Mouse (Mus musculus): Measurements from ENCODE around the gene Pigz. TPM values are rescaled to one million over a fixed set of nuclear protein-coding genes. Genes with fewer than 3 reads are reported as not detected.

The Pigz gene
- total and polyA plus RNA-seq, 3 experiments = 0.16 TPM; not detected in 2

DNA sequence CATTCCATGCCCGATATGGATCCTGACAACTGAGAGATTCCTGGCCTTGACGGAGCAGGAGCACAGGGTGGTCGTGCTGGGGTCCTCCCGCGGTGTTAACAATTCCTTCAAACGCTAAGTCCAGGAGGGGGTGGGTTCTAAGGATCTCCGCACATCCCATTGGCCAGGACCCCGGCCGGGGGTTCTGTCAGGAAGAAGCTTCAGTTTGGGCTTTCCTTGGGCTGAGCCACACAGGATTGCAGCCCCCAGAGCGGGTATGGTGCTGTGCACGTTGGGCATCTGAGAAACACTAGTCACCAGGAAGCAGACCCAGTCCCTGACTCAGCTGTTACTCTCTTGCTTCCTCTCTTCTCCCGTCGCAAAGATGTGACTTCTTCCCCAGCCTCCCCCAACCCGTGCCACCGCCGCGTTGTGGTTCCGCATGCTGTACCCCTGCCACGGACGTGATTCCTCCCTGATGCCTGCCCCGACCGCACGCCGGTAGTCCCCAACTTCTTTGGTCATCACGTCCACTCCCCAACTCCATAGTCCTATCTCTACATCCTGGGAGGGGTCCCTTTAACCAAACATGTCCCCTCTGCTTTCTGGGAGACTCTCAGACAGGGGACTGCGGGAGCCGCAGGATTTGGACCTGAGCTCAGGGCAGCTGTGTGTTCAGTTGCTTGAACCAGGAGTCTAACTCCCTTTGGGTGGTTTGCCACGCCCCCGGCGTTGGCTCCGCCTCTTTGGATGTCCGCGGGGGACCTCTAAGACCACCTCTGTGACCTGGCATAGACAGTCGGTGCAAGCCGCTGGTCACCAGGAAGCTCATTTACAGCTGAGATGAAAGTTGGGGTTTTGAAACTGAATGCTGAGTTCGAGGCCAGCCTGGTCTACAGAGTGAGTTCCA, 1.7 kb downstream of the Pigz start:
- Histone ChIP-seq H3K27me3 (ENCODE audit: insufficient read depth, low read length) (peaks cover 39% of the 10 kb centered on the region), H3K9me3 (replicated peaks) (no peaks in the 10 kb centered on the region), H3K36me3 (replicated peaks) (no peaks in the 10 kb centered on the region), H3K4me1 (ENCODE audit: insufficient read depth, low read depth, low read length) (peaks cover 13% of the 10 kb centered on the region), H3K4me3 (ENCODE audit: low read depth, low read length) (no peak overlapping the region)
- TF ChIP-seq GATA1 (IDR thresholded peaks at IDR 0.05; ENCODE audit: borderline replicate concordance, low read length) (no peak), CTCF (IDR thresholded peaks at IDR 0.05; ENCODE audit: low read depth, low read length) (no peak), TAL1 (conservative IDR thresholded peaks at IDR 0.05; ENCODE audit: low read depth, low read length) (no peak)
- ATAC-seq (ENCODE audit: extremely low read depth, insufficient number of reproducible peaks, low FRiP score, poor library complexity, severe bottlenecking) = no peak
- no peak for DNase-seq (ENCODE audit: low spot score)

DNA sequence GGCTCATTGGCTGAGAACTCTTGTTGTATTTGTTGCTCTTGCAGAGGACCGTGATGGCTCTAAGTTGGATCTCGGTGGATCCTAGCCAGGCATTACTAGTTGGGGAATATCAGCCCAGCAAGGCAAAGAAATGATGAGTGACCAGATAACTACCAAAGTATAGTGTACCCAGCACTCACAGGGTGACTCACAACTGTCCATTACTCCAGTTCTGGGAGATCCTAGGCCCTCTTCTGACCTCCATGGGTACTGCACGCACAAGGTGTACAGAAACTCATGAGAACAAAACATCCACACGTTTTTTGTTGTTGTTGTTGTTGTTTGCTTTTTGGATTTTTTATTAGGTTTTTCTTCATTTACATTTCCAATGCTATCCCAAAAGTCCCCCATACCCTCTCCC, 2.9 kb downstream of the Pigz start:
- ATAC-seq (ENCODE audit: extremely low read depth, insufficient number of reproducible peaks, low FRiP score, poor library complexity, severe bottlenecking) (no peak), DNase-seq (ENCODE audit: low spot score) (no peak)
- no peak for TF ChIP-seq GATA1 (IDR thresholded peaks at IDR 0.05; ENCODE audit: borderline replicate concordance, low read length)
- TF ChIP-seq CTCF (IDR thresholded peaks at IDR 0.05; ENCODE audit: low read depth, low read length) = no peak
- no peak for TF ChIP-seq TAL1 (conservative IDR thresholded peaks at IDR 0.05; ENCODE audit: low read depth, low read length)
- no peak for TF ChIP-seq GATA2 (IDR thresholded peaks at IDR 0.05; ENCODE audit: borderline replicate concordance, low read depth, low read length)
- no peak for TF ChIP-seq POLR2AphosphoS5 (IDR thresholded peaks at IDR 0.05; ENCODE audit: insufficient replicate concordance, low read depth, low read length)
- Histone ChIP-seq H3K9me3 (replicated peaks) (no peaks in the 10 kb centered on the region), H3K4me1 (ENCODE audit: insufficient read depth, low read depth, low read length) (peaks cover 21% of the 10 kb centered on the region), H3K4me3 (ENCODE audit: low read depth, low read length) (no peak overlapping the region), H3K36me3 (replicated peaks) (no peaks in the 10 kb centered on the region), H3K27me3 (ENCODE audit: insufficient read depth, low read length) (peaks cover 29% of the 10 kb centered on the region)

DNA sequence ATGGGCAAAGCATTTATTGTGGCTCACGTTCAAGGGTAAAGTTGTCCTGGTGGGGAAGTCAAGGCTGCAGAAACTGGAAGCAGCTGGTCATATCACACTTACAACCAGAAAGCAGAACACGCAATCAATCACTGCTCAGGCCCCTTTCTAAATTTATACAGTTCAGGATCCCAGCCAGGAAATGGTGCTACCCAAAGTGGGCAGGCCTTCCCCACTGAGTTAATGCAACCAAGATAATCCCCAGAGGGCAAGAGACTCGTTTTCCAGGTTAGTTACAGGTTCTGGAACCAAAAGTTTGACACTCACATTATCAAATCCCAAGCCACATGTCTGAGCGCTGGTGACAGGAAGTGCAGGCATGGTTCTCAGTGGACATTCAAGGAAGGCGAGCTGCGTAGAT, 5.2 kb downstream of the Pigz start:
- DNase-seq (ENCODE audit: low spot score) (no peak), ATAC-seq (ENCODE audit: extremely low read depth, insufficient number of reproducible peaks, low FRiP score, poor library complexity, severe bottlenecking) (no peak)
- peaks cover 16% of the 10 kb centered on the region for H3K27me3 ChIP-seq (ENCODE audit: insufficient read depth, low read length)

DNA sequence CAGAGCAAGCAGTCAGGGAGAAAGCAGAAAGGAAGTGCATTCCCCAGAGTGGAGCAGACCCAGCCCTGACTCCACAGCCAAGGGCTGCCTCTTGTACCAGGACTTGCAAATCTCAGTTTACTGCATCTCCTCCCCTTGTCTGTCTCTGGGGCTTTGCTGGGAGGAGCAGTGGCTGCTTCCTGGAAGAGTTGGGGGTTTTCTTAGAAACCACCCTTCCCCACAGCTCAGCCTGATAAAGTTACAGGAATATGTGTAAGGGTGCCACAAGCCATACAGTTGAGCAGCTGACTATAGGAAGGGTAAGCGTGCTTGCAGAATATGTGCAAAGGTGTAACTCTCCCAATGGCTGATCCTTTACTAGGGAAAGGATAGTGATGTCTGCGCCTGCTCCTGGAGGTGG, 6.9 kb downstream of the Pigz start:
- H3K27me3 ChIP-seq (ENCODE audit: insufficient read depth, low read length) = peaks cover 6% of the 10 kb centered on the region
- H3K9me3 ChIP-seq (replicated peaks) = no peaks in the 10 kb centered on the region
- TF ChIP-seq GATA2 (IDR thresholded peaks at IDR 0.05; ENCODE audit: borderline replicate concordance, low read depth, low read length) (no peak), TAL1 (conservative IDR thresholded peaks at IDR 0.05; ENCODE audit: low read depth, low read length) (no peak), CTCF (IDR thresholded peaks at IDR 0.05; ENCODE audit: low read depth, low read length) (no peak), GATA1 (IDR thresholded peaks at IDR 0.05; ENCODE audit: borderline replicate concordance, low read length) (no peak), POLR2AphosphoS5 (IDR thresholded peaks at IDR 0.05; ENCODE audit: insufficient replicate concordance, low read depth, low read length) (no peak)
- H3K4me3 ChIP-seq (ENCODE audit: low read depth, low read length) = peak overlapping the region; percentile 21; the same call in 1 of the 2 replicates
- peaks cover 29% of the 10 kb centered on the region for H3K36me3 ChIP-seq (replicated peaks)
- H3K4me1 ChIP-seq (ENCODE audit: insufficient read depth, low read depth, low read length) = peaks cover 42% of the 10 kb centered on the region
- ATAC-seq (ENCODE audit: extremely low read depth, insufficient number of reproducible peaks, low FRiP score, poor library complexity, severe bottlenecking) = peak; percentile 34; the same call in 1 of the 2 replicates
- peak; percentile 61 for DNase-seq (ENCODE audit: low spot score)

More for the DNA sequence above, 5.2 kb downstream of the Pigz start:
- no peak overlapping the region for H3K4me3 ChIP-seq (ENCODE audit: low read depth, low read length)
- peaks cover 26% of the 10 kb centered on the region for H3K4me1 ChIP-seq (ENCODE audit: insufficient read depth, low read depth, low read length)
- H3K9me3 ChIP-seq (replicated peaks) = no peaks in the 10 kb centered on the region
- peaks cover 12% of the 10 kb centered on the region for H3K36me3 ChIP-seq (replicated peaks)
- no peak for TF ChIP-seq CTCF (IDR thresholded peaks at IDR 0.05; ENCODE audit: low read depth, low read length)
- TF ChIP-seq TAL1 (conservative IDR thresholded peaks at IDR 0.05; ENCODE audit: low read depth, low read length) = no peak
- TF ChIP-seq POLR2AphosphoS5 (IDR thresholded peaks at IDR 0.05; ENCODE audit: insufficient replicate concordance, low read depth, low read length) = no peak
- TF ChIP-seq GATA2 (IDR thresholded peaks at IDR 0.05; ENCODE audit: borderline replicate concordance, low read depth, low read length) = no peak
- no peak for TF ChIP-seq GATA1 (IDR thresholded peaks at IDR 0.05; ENCODE audit: borderline replicate concordance, low read length)

DNA sequence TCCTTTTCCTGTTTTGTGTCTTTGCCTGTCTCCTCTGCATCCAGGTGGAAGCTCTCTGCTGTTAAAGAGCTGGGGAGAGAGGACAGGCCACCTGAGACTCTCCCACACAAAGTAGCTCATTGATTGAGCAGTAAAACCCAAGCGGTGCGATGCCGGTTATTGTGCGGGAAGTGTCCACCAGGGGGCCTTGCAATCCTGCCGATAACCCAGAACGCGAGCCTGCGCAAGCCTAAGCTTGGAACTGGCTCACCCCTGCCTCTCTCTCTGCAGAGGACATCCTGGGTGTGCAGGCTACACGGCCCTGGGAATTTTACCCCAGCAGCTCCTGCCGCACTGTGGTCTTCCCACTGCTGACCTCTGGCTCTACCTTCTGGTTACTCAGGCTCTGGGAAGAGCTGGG, 10.3 kb downstream of the Pigz start:
- H3K36me3 ChIP-seq (replicated peaks) = peaks cover 41% of the 10 kb centered on the region
- ATAC-seq (ENCODE audit: extremely low read depth, insufficient number of reproducible peaks, low FRiP score, poor library complexity, severe bottlenecking) (no peak), DNase-seq (ENCODE audit: low spot score) (peak; percentile 59)
- no peaks in the 10 kb centered on the region for H3K27me3 ChIP-seq (ENCODE audit: insufficient read depth, low read length)
- no peak for TF ChIP-seq GATA1 (IDR thresholded peaks at IDR 0.05; ENCODE audit: borderline replicate concordance, low read length)
- TF ChIP-seq CTCF (IDR thresholded peaks at IDR 0.05; ENCODE audit: low read depth, low read length) = peak; percentile 79
- no peaks in the 10 kb centered on the region for H3K9me3 ChIP-seq (replicated peaks)
- H3K4me1 ChIP-seq (ENCODE audit: insufficient read depth, low read depth, low read length) = peaks cover 62% of the 10 kb centered on the region
- no peak overlapping the region; the same call in 1 of the 2 replicates for H3K4me3 ChIP-seq (ENCODE audit: low read depth, low read length)

DNA sequence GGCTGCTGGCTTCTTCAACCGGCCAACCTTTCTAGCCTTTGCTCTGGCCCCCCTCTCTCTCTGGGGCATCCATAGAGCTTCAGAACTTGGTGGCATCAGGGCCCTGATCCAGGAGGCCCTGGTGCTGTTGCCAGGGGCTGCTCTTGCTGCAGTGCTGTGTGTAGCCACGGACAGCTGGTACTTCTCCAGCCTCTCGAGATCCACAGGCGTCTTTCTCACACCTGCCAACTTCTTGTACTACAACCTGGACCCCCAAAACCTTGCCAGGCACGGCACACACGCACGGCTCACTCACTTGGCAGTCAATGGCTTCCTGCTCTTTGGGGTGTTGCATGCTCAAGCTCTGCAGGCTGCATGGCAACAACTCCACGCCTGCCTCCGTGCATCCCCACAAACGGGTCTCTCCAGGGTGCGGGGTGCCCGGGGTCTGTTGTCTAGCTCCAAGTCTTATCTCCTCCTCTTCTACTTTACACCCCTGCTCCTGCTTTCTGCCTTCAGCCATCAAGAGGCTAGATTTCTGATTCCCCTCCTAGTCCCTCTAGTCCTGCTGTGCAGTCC, 11.1 kb downstream of the Pigz start:
- Histone ChIP-seq H3K36me3 (replicated peaks) (peaks cover 41% of the 10 kb centered on the region), H3K4me1 (ENCODE audit: insufficient read depth, low read depth, low read length) (peaks cover 67% of the 10 kb centered on the region), H3K4me3 (ENCODE audit: low read depth, low read length) (no peak overlapping the region; the same call in 1 of the 2 replicates), H3K27me3 (ENCODE audit: insufficient read depth, low read length) (no peaks in the 10 kb centered on the region), H3K9me3 (replicated peaks) (no peaks in the 10 kb centered on the region)
- DNase-seq (ENCODE audit: low spot score) = no peak
- ATAC-seq (ENCODE audit: extremely low read depth, insufficient number of reproducible peaks, low FRiP score, poor library complexity, severe bottlenecking) = no peak
- TF ChIP-seq CTCF (IDR thresholded peaks at IDR 0.05; ENCODE audit: low read depth, low read length) (no peak), POLR2AphosphoS5 (IDR thresholded peaks at IDR 0.05; ENCODE audit: insufficient replicate concordance, low read depth, low read length) (no peak), TAL1 (conservative IDR thresholded peaks at IDR 0.05; ENCODE audit: low read depth, low read length) (no peak), GATA2 (IDR thresholded peaks at IDR 0.05; ENCODE audit: borderline replicate concordance, low read depth, low read length) (no peak), GATA1 (IDR thresholded peaks at IDR 0.05; ENCODE audit: borderline replicate concordance, low read length) (no peak)

All from G1E (cell line).